Mouse (Mus musculus) retina, postnatal 7 days (tissue): ENCODE data around the gene Sorbs2.

Experiments used
- DNase-seq: peaks from one replicate; pipeline ENCODE4 v3.0.0-alpha.2; 2012; ENCODE audit warnings: low read depth, low spot score

The Sorbs2 gene

GRCm38 (mm10) chr8:45570117-45570516 lies 62.5 kb downstream of the Sorbs2 start:
- DNase-seq: no peak

- no peak for DNase-seq
Observed at GRCm38 (mm10) chr8:45579714-45580543, 72.3 kb downstream of the Sorbs2 start.

- DNase-seq: no peak
Observed at GRCm38 (mm10) chr8:45580544-45580866, 72.9 kb downstream of the Sorbs2 start.

GRCm38 (mm10) chr8:45583856-45584255 lies 76.3 kb downstream of the Sorbs2 start:
- no peak for DNase-seq

- DNase-seq: no peak
Observed at GRCm38 (mm10) chr8:45584390-45585052, 76.9 kb downstream of the Sorbs2 start.

- no peak for DNase-seq
Observed at GRCm38 (mm10) chr8:45585158-45585557, 77.6 kb downstream of the Sorbs2 start.

GRCm38 (mm10) chr8:45587011-45587410 lies 79.4 kb downstream of the Sorbs2 start:
- no peak for DNase-seq

GRCm38 (mm10) chr8:45591888-45592287 lies 84.3 kb downstream of the Sorbs2 start:
- DNase-seq: no peak

- no peak for DNase-seq
Observed at GRCm38 (mm10) chr8:45593711-45594110, 86.1 kb downstream of the Sorbs2 start.

- DNase-seq: no peak
Observed at GRCm38 (mm10) chr8:45595983-45596382, 88.4 kb downstream of the Sorbs2 start.

- no peak for DNase-seq
Observed at GRCm38 (mm10) chr8:45596591-45596990, 89.0 kb downstream of the Sorbs2 start.

- DNase-seq: no peak
Observed at GRCm38 (mm10) chr8:45597631-45598420, 90.2 kb downstream of the Sorbs2 start.

- DNase-seq: no peak
Observed at GRCm38 (mm10) chr8:45598883-45599282, 91.3 kb downstream of the Sorbs2 start.

- no peak for DNase-seq
Observed at GRCm38 (mm10) chr8:45602019-45602418, 94.4 kb downstream of the Sorbs2 start.

GRCm38 (mm10) chr8:45605419-45605818 lies 97.8 kb downstream of the Sorbs2 start:
- no peak for DNase-seq

- no peak for DNase-seq
Observed at GRCm38 (mm10) chr8:45607012-45607411, 99.4 kb downstream of the Sorbs2 start.

GRCm38 (mm10) chr8:45608413-45608812 lies 100.8 kb downstream of the Sorbs2 start:
- no peak for DNase-seq

GRCm38 (mm10) chr8:45610426-45611215 lies 103.0 kb downstream of the Sorbs2 start:
- no peak for DNase-seq

- no peak for DNase-seq
Observed at GRCm38 (mm10) chr8:45611320-45611719, 103.7 kb downstream of the Sorbs2 start.

GRCm38 (mm10) chr8:45614610-45615009 lies 107.0 kb downstream of the Sorbs2 start:
- no peak for DNase-seq

GRCm38 (mm10) chr8:45615050-45615449 lies 107.5 kb downstream of the Sorbs2 start:
- no peak for DNase-seq

- DNase-seq: no peak
Observed at GRCm38 (mm10) chr8:45615551-45615950, 108.0 kb downstream of the Sorbs2 start.
